Mouse (Mus musculus) MEL (cell line): Measurements from ENCODE around the gene Msx3. TPM values are rescaled to one million over a fixed set of nuclear protein-coding genes. Genes with fewer than 3 reads are reported as not detected.

Source experiments
- DNase-seq: peaks from one replicate; pipeline ENCODE4 v3.0.0; 2011; ENCODE audit warnings: low read depth, low spot score
- H3K27ac ChIP-seq: 2 replicates; pipeline ENCODE4 v1.5.1; 2012; ENCODE audit warnings: low read depth, mild to moderate bottlenecking, control low read depth, low read length, moderate library complexity; ENCODE audit not compliant: control insufficient read depth
- H3K27me3 ChIP-seq, 2 experiments: fragments of 150-350 bp in 1 of 2; sonication (generic) in 1 of 2; 2 replicates each; pipeline ENCODE4 v1.6.1; 2012; ENCODE audit warnings: low read length in 2 of 2, mild to moderate bottlenecking in 2 of 2, improper control_type of control experiment in 1 of 2, moderate library complexity in 1 of 2; ENCODE audit not compliant: insufficient read depth in 2 of 2, control insufficient read depth in 1 of 2
- H3K36me3 ChIP-seq, 2 experiments: 2 replicates each; pipeline ENCODE4 v1.6.1; 2012 to 2014; ENCODE audit warnings: low read length in 2 of 2, improper control_type of control experiment in 1 of 2, inconsistent platforms in 1 of 2, mild to moderate bottlenecking in 1 of 2; ENCODE audit not compliant: insufficient read depth in 2 of 2, control insufficient read depth in 1 of 2
- H3K4me1 ChIP-seq, 2 experiments: fragments of 150-350 bp in 1 of 2; sonication (generic) in 1 of 2; 2 replicates each; pipeline ENCODE4 v1.6.1; 2012; ENCODE audit warnings: low read length in 2 of 2, improper control_type of control experiment in 1 of 2, mild to moderate bottlenecking in 1 of 2; ENCODE audit not compliant: insufficient read depth in 2 of 2, control insufficient read depth in 1 of 2
- H3K4me3 ChIP-seq, 2 experiments: fragments of 150-350 bp in 1 of 2; sonication (generic) in 1 of 2; 2 replicates each; pipeline ENCODE4 v1.5.1; 2012; ENCODE audit warnings: low read depth in 2 of 2, low read length in 2 of 2, mild to moderate bottlenecking in 2 of 2, moderate library complexity in 2 of 2, control low read depth in 1 of 2, improper control_type of control experiment in 1 of 2; ENCODE audit not compliant: control insufficient read depth in 1 of 2, insufficient read depth in 1 of 2
- H3K79me2 ChIP-seq: 2 replicates; pipeline ENCODE4 v1.6.1; 2012; ENCODE audit warnings: mild to moderate bottlenecking, low read length, moderate library complexity; ENCODE audit not compliant: control insufficient read depth, poor library complexity, insufficient read depth
- H3K9ac ChIP-seq: 2 replicates; pipeline ENCODE4 v1.6.1; 2012; ENCODE audit warnings: low read depth, mild to moderate bottlenecking, control low read depth, low read length, moderate library complexity; ENCODE audit not compliant: control insufficient read depth, poor library complexity, severe bottlenecking
- H3K9me3 ChIP-seq: fragments of 150-350 bp; sonication (generic); replicated peaks from 2 replicates; pipeline ENCODE4 v1.6.1; 2012; ENCODE audit warnings: mild to moderate bottlenecking, low read length, improper control_type of control experiment, moderate library complexity; ENCODE audit not compliant: insufficient read depth
- BHLHE40 ChIP-seq: IDR thresholded peaks from 2 replicates; pipeline ENCODE4 v1.6.1; 2012; ENCODE audit warnings: low read depth, mild to moderate bottlenecking, inconsistent platforms, low read length, improper control_type of control experiment, borderline replicate concordance
- CHD1 ChIP-seq: IDR thresholded peaks from 2 replicates; pipeline ENCODE4 v1.6.1; 2012; ENCODE audit warnings: low read depth, mild to moderate bottlenecking, inconsistent platforms, low read length, improper control_type of control experiment
- CTCF ChIP-seq, 3 experiments: IDR thresholded peaks in 2 of 3; conservative IDR thresholded peaks in 1 of 3; 2 replicates each; pipeline ENCODE4 v1.5.1; 2011 to 2012; ENCODE audit warnings: low read length in 3 of 3, low read depth in 2 of 3, mild to moderate bottlenecking in 2 of 3, improper control_type of control experiment in 1 of 3, inconsistent platforms in 1 of 3, mixed read lengths in 1 of 3, moderate library complexity in 1 of 3; ENCODE audit not compliant: control insufficient read depth in 1 of 3, insufficient read depth in 1 of 3, poor library complexity in 1 of 3, severe bottlenecking in 1 of 3
- E2F4 ChIP-seq: IDR thresholded peaks from 2 replicates; pipeline ENCODE4 v1.6.1; 2011; ENCODE audit warnings: low read depth, low read length, improper control_type of control experiment, borderline replicate concordance
- EP300 ChIP-seq, 2 experiments: IDR thresholded peaks; 2 replicates each; pipeline ENCODE4 v1.6.1; 2011; ENCODE audit warnings: improper control_type of control experiment in 2 of 2, low read length in 2 of 2, low read depth in 1 of 2, mild to moderate bottlenecking in 1 of 2
- ETS1 ChIP-seq: IDR thresholded peaks from 2 replicates; pipeline ENCODE4 v1.6.1; 2012; ENCODE audit warnings: low read depth, mild to moderate bottlenecking, inconsistent platforms, low read length, improper control_type of control experiment, moderate library complexity
- GATA1 ChIP-seq: IDR thresholded peaks from 2 replicates; pipeline ENCODE4 v1.6.1; 2011; ENCODE audit warnings: low read depth, low read length, improper control_type of control experiment
- MAFK ChIP-seq: IDR thresholded peaks from 2 replicates; pipeline ENCODE4 v1.6.1; 2011; ENCODE audit warnings: low read depth, mild to moderate bottlenecking, low read length, improper control_type of control experiment, borderline replicate concordance
- MAX ChIP-seq: IDR thresholded peaks from 2 replicates; pipeline ENCODE4 v1.6.1; 2011; ENCODE audit warnings: low read length, improper control_type of control experiment
- MEF2A ChIP-seq: IDR thresholded peaks from 2 replicates; pipeline ENCODE4 v1.6.1; 2014; ENCODE audit warnings: low read depth, mild to moderate bottlenecking, inconsistent platforms, low read length, improper control_type of control experiment; ENCODE audit not compliant: poor library complexity, insufficient replicate concordance, severe bottlenecking; ENCODE audit errors: extremely low read depth
- MYC ChIP-seq: IDR thresholded peaks from 2 replicates; pipeline ENCODE4 v1.6.1; 2011; ENCODE audit warnings: low read depth, mild to moderate bottlenecking, low read length, improper control_type of control experiment, moderate library complexity
- NRF1 ChIP-seq: IDR thresholded peaks from 2 replicates; pipeline ENCODE4 v1.6.1; 2014; ENCODE audit warnings: low read depth, mild to moderate bottlenecking, inconsistent platforms, low read length, improper control_type of control experiment, moderate library complexity; ENCODE audit not compliant: poor library complexity, insufficient read depth, severe bottlenecking
- POLR2A ChIP-seq, 2 experiments: IDR thresholded peaks; 2 replicates each; pipeline ENCODE4 v1.6.1; 2011 to 2012; ENCODE audit warnings: low read length in 2 of 2, mild to moderate bottlenecking in 2 of 2, control low read depth in 1 of 2, improper control_type of control experiment in 1 of 2, low read depth in 1 of 2, moderate library complexity in 1 of 2; ENCODE audit not compliant: control insufficient read depth in 1 of 2, insufficient read depth in 1 of 2, poor library complexity in 1 of 2
- POLR2AphosphoS2 ChIP-seq: IDR thresholded peaks from 2 replicates; pipeline ENCODE4 v1.6.1; 2011; ENCODE audit warnings: low read length, improper control_type of control experiment
- RAD21 ChIP-seq: IDR thresholded peaks from 2 replicates; pipeline ENCODE4 v1.6.1; 2011; ENCODE audit warnings: mild to moderate bottlenecking, low read depth, low read length, improper control_type of control experiment
- SIN3A ChIP-seq: IDR thresholded peaks from 2 replicates; pipeline ENCODE4 v1.6.1; 2012; ENCODE audit warnings: low read length, improper control_type of control experiment, inconsistent platforms
- SMC3 ChIP-seq: IDR thresholded peaks from 2 replicates; pipeline ENCODE4 v1.6.1; 2011; ENCODE audit warnings: low read depth, low read length, improper control_type of control experiment
- TBP ChIP-seq: IDR thresholded peaks from 2 replicates; pipeline ENCODE4 v1.8.0; 2011; ENCODE audit warnings: low read depth, low read length, improper control_type of control experiment
- TCF12 ChIP-seq: IDR thresholded peaks from 2 replicates; pipeline ENCODE4 v1.6.1; 2014; ENCODE audit warnings: low read depth, mild to moderate bottlenecking, inconsistent platforms, low read length, improper control_type of control experiment, moderate library complexity
- UBTF ChIP-seq: IDR thresholded peaks from 2 replicates; pipeline ENCODE4 v1.6.1; 2012; ENCODE audit warnings: low read depth, mild to moderate bottlenecking, inconsistent platforms, low read length, improper control_type of control experiment, moderate library complexity, borderline replicate concordance; ENCODE audit not compliant: insufficient read depth
- USF1 ChIP-seq: IDR thresholded peaks from 2 replicates; pipeline ENCODE4 v1.6.1; 2014; ENCODE audit warnings: low read depth, mild to moderate bottlenecking, inconsistent platforms, low read length, improper control_type of control experiment, moderate library complexity
- ZC3H11A ChIP-seq: IDR thresholded peaks from 2 replicates; pipeline ENCODE4 v1.6.1; 2012; ENCODE audit warnings: low read depth, mild to moderate bottlenecking, inconsistent platforms, low read length, improper control_type of control experiment
- ZKSCAN1 ChIP-seq: IDR thresholded peaks from 2 replicates; pipeline ENCODE4 v1.6.1; 2012; ENCODE audit warnings: low read depth, mild to moderate bottlenecking, inconsistent platforms, low read length, improper control_type of control experiment, moderate library complexity
- ZMIZ1 ChIP-seq: IDR thresholded peaks from 2 replicates; pipeline ENCODE4 v1.6.1; 2012; ENCODE audit warnings: low read depth, mild to moderate bottlenecking, inconsistent platforms, low read length, improper control_type of control experiment, moderate library complexity
- polyA plus RNA-seq, 2 experiments: library from polyadenylated mRNA; stranded (reverse) in 1 of 2; unstranded in 1 of 2; fragments of >175 nt in 1 of 2; fragments of >200 nt in 1 of 2; gene quantifications; 2 replicates each; pipeline versions ENCODE4 v1.2.1 to v1.2.4; 2012; ENCODE audit warnings: low replicate concordance in 2 of 2, low read depth in 1 of 2; ENCODE audit not compliant: insufficient read length in 2 of 2, insufficient read depth in 1 of 2, missing spikeins in 1 of 2
- total RNA-seq: library from RNA; depleted of rRNA; stranded (reverse); fragments of 300-350 nt; gene quantifications from 2 replicates; pipeline ENCODE4 v1.2.3, GENCODE M21; 2012

Gene Msx3
- total and polyA plus RNA-seq, 3 experiments: not detected

DNA sequence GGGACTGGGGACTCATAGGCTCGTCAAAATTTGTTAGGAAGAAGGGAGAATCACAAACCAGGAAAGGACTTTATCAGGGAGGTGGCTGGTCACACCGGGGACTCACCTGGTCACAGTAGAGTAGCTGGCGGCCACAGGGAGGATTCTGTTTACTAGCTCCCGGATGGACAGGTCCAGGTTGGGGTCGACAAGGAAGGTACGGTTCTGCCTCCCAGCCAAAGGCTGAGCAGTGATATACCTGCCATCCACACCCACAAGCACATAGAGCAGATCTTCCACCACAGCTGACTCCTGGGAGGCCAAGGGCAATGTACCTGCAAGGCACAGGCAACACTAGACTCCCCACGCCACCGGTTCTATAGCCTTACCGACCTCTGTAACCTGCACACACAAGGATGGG lies 41.1 kb downstream of the Msx3 start:
- Histone ChIP-seq H3K9me3 (no peaks in the 10 kb centered on the region), H3K36me3 (peaks cover 0 to 7% of the 10 kb centered on the region in 2 experiments; a peak in 1 of 4 replicates), H3K4me3 (no peak overlapping the region), H3K9ac (no peak overlapping the region), H3K4me1 (no peaks in the 10 kb centered on the region), H3K79me2 (no peaks in the 10 kb centered on the region), H3K27me3 (no peaks in the 10 kb centered on the region), H3K27ac (no peak overlapping the region)
- no peak for DNase-seq
- TF ChIP-seq ZC3H11A (no peak), ZMIZ1 (no peak), POLR2AphosphoS2 (no peak), SMC3 (no peak), MAX (no peak), USF1 (no peak), ETS1 (no peak), POLR2A (IDR thresholded peaks at IDR 0.05; ENCODE audit: control insufficient read depth in 1 of 2, insufficient read depth in 1 of 2, low read depth in 1 of 2, low read length in 2 of 2, poor library complexity in 1 of 2) (no peak), BHLHE40 (no peak), E2F4 (no peak), ZKSCAN1 (no peak), MAFK (no peak), RAD21 (no peak), UBTF (no peak), MEF2A (no peak), CTCF (IDR thresholded peaks at IDR 0.05 in 2 of 3, conservative IDR thresholded peaks at IDR 0.05 in 1 of 3; ENCODE audit: control insufficient read depth in 1 of 3, insufficient read depth in 1 of 3, low read depth in 2 of 3, low read length in 3 of 3, poor library complexity in 1 of 3, severe bottlenecking in 1 of 3) (no peak), SIN3A (no peak), TBP (no peak)

GRCm38 (mm10) chr7:140006861-140007611 lies 41.9 kb downstream of the Msx3 start:
- DNase-seq: no peak
- Histone ChIP-seq H3K9ac (no peak overlapping the region), H3K4me1 (no peaks in the 10 kb centered on the region), H3K79me2 (no peaks in the 10 kb centered on the region), H3K27ac (no peak overlapping the region), H3K27me3 (no peaks in the 10 kb centered on the region), H3K4me3 (no peak overlapping the region), H3K36me3 (peaks cover 0 to 8% of the 10 kb centered on the region in 2 experiments; a peak in 1 of 4 replicates), H3K9me3 (no peaks in the 10 kb centered on the region)
- no peak for TF ChIP-seq MAX
- no peak for TF ChIP-seq MYC
- TF ChIP-seq SIN3A: no peak
- no peak for TF ChIP-seq MAFK
- TF ChIP-seq GATA1: no peak
- no peak for TF ChIP-seq NRF1
- no peak for TF ChIP-seq TCF12
- TF ChIP-seq EP300 (IDR thresholded peaks at IDR 0.05; ENCODE audit: low read depth in 1 of 2, low read length in 2 of 2): no peak
- TF ChIP-seq CHD1: no peak
